Mouse (Mus musculus) layer of hippocampus, adult 18-20 months (tissue): Measurements from ENCODE around the gene Gsdma3. TPM values are rescaled to one million over a fixed set of nuclear protein-coding genes. Genes with fewer than 3 reads are reported as not detected.
"Not testable (repeated sequence)": the region's sequence is repeated elsewhere in the genome, so short reads cannot be mapped to it uniquely, and the experiment has no call there.

Experiments used
- DNase-seq, 2 experiments: peaks; one replicate each; pipeline ENCODE4 v3.0.0; 2022; ENCODE audit warnings: low spot score in 2 of 2
- total RNA-seq, 2 experiments: library from RNA; stranded (reverse); gene quantifications; 2 replicates each; pipeline ENCODE4 v1.2.3; 2021

The Gsdma3 gene
- total RNA-seq, 2 experiments from 2014 or later: not detected

DNA sequence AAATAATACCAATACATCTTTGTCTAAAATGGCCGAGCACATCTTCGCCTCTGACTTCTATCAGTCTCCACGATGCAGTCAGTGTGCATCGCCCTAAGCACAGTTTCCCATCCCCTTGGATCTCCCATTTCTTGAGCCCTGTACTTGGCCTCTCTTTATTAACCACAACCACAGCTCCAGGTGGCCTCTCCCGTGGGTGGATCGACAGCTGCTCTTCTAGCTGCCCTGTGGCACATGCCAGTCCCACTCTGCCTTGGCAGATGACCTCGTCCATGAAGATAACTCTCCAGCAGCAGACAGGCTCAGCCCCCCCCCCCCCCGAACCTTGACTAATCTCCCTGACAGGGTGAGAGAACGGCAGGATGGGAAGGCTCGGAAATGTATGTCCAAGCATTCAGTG, 30.7 kb upstream of the Gsdma3 start:
- no peak for DNase-seq

GRCm38 (mm10) chr11:98595955-98596354, 30.2 kb upstream of the Gsdma3 start:
- no peak for DNase-seq

GRCm38 (mm10) chr11:98597363-98597762, 28.8 kb upstream of the Gsdma3 start:
- no peak for DNase-seq

GRCm38 (mm10) chr11:98597991-98598390, 28.2 kb upstream of the Gsdma3 start, which contains the start of gene Lrrc3c:
TSS of gene Lrrc3c (plus strand) at chr11:98598291.
- no peak for DNase-seq

DNA sequence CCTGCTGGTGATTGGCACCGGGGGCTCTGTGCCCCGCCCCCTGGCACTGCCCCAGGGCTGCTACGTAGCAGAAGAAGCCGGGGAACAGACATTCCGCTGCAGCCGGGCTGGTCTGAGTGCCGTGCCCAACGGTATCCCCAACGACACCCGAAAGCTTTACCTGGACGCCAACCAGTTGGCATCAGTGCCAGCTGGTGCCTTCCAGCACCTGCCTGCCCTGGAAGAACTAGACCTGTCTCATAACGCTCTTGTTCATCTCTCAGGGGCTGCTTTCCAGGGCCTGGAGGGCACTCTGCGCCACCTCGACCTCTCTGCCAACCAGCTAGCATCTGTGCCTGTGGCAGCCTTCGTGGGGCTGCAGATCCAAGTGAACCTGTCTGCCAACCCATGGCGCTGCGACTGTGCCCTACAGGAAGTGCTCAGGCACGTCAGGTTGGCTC, 27.3 kb upstream of the Gsdma3 start:
- no peak for DNase-seq

GRCm38 (mm10) chr11:98599291-98599690, 26.9 kb upstream of the Gsdma3 start:
- DNase-seq: no peak

GRCm38 (mm10) chr11:98602090-98602690, 24.0 kb upstream of the Gsdma3 start:
- no peak for DNase-seq

DNA sequence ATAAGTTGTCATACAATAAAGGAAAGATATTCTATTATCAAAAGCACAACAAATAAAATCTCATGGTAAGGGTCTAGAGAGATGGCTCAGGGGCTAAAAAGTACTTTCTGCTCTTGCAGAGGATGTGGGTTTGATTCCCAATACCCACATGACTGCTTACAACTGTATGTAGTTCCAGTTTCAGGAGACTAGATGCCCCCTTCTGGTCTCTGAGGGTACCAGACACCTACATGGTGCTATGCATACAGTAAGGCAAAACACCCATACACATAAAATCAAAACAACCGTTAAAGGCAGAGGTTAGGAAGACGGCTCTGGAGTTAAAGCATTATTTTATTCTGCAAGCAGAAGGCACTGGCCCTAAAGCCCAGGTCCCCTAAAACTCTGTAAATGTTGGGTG, 22.2 kb upstream of the Gsdma3 start:
- no peak for DNase-seq

- DNase-seq: not testable (repeated sequence)
Observed at GRCm38 (mm10) chr11:98604911-98605310, 21.2 kb upstream of the Gsdma3 start.

GRCm38 (mm10) chr11:98606763-98607162, 19.4 kb upstream of the Gsdma3 start:
- DNase-seq: peak in 1 of 2 experiments; percentile 72

GRCm38 (mm10) chr11:98620791-98621190, 5.4 kb upstream of the Gsdma3 start:
- DNase-seq: no peak

GRCm38 (mm10) chr11:98623981-98624380, 2.2 kb upstream of the Gsdma3 start:
- not testable (repeated sequence) for DNase-seq

- DNase-seq: not testable (repeated sequence)
Observed at GRCm38 (mm10) chr11:98624381-98624780, 1.8 kb upstream of the Gsdma3 start.

DNA sequence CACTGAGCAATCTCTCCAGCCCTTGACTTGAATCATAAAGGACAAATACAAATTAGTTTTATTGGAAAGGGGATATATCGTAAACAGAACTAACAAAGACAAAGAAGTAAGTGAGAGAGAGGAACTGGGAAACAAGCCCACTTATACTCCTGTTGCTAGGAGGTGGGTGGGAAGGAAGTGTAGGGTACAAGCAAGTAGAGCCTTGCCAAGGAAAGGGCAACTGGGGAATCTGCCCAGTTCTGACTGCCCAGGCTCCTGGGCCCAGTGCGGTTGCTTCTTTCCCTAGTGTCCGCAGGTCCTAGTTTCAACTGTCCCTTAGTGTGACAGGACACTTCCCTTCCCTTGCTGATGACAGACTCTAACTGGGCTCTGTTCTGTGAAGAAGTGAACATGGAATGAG, 2.5 kb downstream of the Gsdma3 start:
- no peak for DNase-seq

GRCm38 (mm10) chr11:98630646-98631045, 4.5 kb downstream of the Gsdma3 start:
- no peak for DNase-seq

- DNase-seq: peak in 1 of 2 experiments; percentile 4
Observed at GRCm38 (mm10) chr11:98635312-98635970, 9.3 kb downstream of the Gsdma3 start.

- no peak for DNase-seq
Observed at GRCm38 (mm10) chr11:98637501-98637900, 11.3 kb downstream of the Gsdma3 start.

DNA sequence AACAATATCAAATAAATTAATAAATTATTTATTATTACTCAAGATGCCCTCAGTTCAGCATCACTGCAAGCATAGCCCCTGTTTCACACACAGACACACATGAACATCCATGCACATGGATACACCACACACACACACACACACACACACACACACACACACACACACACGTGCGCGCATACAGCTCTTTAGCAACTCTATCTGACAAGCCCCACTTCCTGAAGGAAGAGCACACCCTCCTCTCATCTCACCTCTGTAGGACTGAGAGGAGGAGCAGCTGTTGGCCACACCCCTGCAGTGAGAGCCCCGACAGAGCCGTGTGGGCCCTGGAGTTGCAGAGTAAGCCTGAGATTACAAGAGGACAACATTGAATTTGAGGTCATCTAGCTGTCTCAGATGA, 13.9 kb downstream of the Gsdma3 start:
- no peak for DNase-seq

- DNase-seq: no peak
Observed at GRCm38 (mm10) chr11:98644757-98645156, 18.6 kb downstream of the Gsdma3 start.

DNA sequence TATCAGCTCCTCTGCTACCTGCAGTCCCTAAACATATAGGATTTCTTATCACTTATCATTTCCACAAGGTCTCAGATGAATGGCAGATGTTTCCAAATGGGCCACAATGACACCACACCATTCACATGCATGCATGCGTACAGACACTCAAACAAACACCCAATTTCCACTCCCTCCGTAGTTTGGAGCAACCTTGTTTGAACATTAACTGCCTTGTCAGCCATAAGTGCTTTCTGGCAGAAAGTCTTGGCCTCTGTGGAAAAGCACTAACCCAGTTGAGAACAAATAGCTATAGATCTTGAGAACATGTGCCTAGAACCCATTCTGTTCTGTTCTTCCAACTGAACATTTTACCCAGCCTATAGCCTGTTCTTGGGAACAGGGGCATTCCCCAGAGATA, 19.8 kb downstream of the Gsdma3 start:
- no peak for DNase-seq

- DNase-seq: no peak
Observed at GRCm38 (mm10) chr11:98646459-98646858, 20.3 kb downstream of the Gsdma3 start, which contains the start of gene Gsdma2. TSS of gene Gsdma2 (plus strand) at chr11:98646759.

GRCm38 (mm10) chr11:98655076-98655475, 28.9 kb downstream of the Gsdma3 start:
- DNase-seq: peak in 1 of 2 experiments; percentile 28

DNA sequence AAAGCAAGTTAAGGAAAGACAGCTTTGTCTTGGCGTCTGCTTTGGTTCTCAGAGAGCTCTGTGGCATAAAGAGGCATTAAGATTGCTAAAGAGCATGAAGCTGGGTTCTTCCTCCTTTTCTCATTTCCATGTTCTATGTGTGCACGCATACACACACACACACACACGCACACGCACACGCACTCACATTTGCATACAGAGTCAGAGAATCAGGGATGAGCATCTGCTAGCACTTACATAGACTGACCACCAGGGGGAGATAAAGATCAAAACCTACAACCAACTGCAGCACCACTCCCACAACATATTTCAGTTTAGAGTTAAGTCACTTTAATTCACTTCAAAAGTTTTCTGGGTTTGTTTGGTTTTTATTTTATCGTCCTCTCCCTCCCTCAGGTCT, 34.4 kb downstream of the Gsdma3 start:
- DNase-seq: peak; percentile 25 to 73
